Mouse (Mus musculus): ENCODE measurements around the gene Lmtk2.

DNA sequence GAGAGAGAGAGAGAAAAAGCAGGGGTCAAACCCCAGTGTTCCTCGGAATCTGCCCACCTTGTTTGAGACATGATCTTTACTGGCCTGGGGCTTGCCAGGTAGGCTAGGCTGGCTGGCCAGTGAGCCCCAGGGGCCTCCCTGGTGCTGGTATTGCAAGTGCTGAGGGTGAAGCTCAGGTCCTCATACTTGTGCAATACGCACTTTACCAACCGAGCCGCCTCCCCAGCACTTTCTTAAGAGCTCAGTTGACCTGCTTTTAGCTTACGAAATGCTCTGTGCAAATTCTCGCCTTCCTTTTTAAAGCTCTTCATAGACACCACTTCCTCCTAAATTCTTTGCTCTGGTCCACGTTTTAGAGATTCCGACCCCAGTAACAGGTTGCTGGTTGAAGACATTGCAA, 9.0 kb downstream of the Lmtk2 start:
- no peak for TF ChIP-seq CTCF (IDR thresholded peaks at IDR 0.05; ENCODE audit: low read depth)
- no peak for TF ChIP-seq EP300 (IDR thresholded peaks at IDR 0.05; ENCODE audit: low read depth)
